Mouse (Mus musculus) MEL (cell line): Measurements from ENCODE around the gene Fbxw4.

Experiments used
- CTCF ChIP-seq, 3 experiments: IDR thresholded peaks in 2 of 3; conservative IDR thresholded peaks in 1 of 3; 2 replicates each; pipeline ENCODE4 v1.5.1; 2011 to 2012; ENCODE audit warnings: low read length in 3 of 3, low read depth in 2 of 3, mild to moderate bottlenecking in 2 of 3, improper control_type of control experiment in 1 of 3, inconsistent platforms in 1 of 3, mixed read lengths in 1 of 3, moderate library complexity in 1 of 3; ENCODE audit not compliant: control insufficient read depth in 1 of 3, insufficient read depth in 1 of 3, poor library complexity in 1 of 3, severe bottlenecking in 1 of 3
- POLR2AphosphoS2 ChIP-seq: IDR thresholded peaks from 2 replicates; pipeline ENCODE4 v1.6.1; 2011; ENCODE audit warnings: low read length, improper control_type of control experiment

GRCm38 (mm10) chr19:45615415-45616213, 44.5 kb downstream of the Fbxw4 start:
- no peak for TF ChIP-seq POLR2AphosphoS2
- no peak for TF ChIP-seq CTCF (IDR thresholded peaks at IDR 0.05 in 2 of 3, conservative IDR thresholded peaks at IDR 0.05 in 1 of 3; ENCODE audit: control insufficient read depth in 1 of 3, insufficient read depth in 1 of 3, low read depth in 2 of 3, low read length in 3 of 3, poor library complexity in 1 of 3, severe bottlenecking in 1 of 3)
